Mouse (Mus musculus): ENCODE results near the gene Rilp. TPM values are rescaled to one million over a fixed set of nuclear protein-coding genes. Genes with fewer than 3 reads are reported as not detected.

Rilp gene
- polyA plus RNA-seq, 1 experiment from 2014 or later: 1.1 TPM

- no peak for DNase-seq (ENCODE audit: low spot score)
These were observed 22.4 kb upstream of the Rilp start for GRCm38 (mm10) chr11:75487496-75487895.

GRCm38 (mm10) chr11:75494296-75495049, 15.4 kb upstream of the Rilp start:
- no peak for DNase-seq (ENCODE audit: low spot score)

- DNase-seq (ENCODE audit: low spot score): no peak
These were observed 11.8 kb upstream of the Rilp start for GRCm38 (mm10) chr11:75498126-75498525.

GRCm38 (mm10) chr11:75508162-75508561, 1.7 kb upstream of the Rilp start:
- DNase-seq (ENCODE audit: low spot score): no peak

GRCm38 (mm10) chr11:75508904-75509303, 990 bp upstream of the Rilp start:
- DNase-seq (ENCODE audit: low spot score): no peak

GRCm38 (mm10) chr11:75510627-75510993, 716 bp downstream of the Rilp start:
- DNase-seq (ENCODE audit: low spot score): peak; percentile 93

GRCm38 (mm10) chr11:75511213-75511612, 1.3 kb downstream of the Rilp start:
- no peak for DNase-seq (ENCODE audit: low spot score)

- no peak for DNase-seq (ENCODE audit: low spot score)
These were observed 2.6 kb downstream of the Rilp start for GRCm38 (mm10) chr11:75512301-75513018.

- no peak for DNase-seq (ENCODE audit: low spot score)
These were observed 3.4 kb downstream of the Rilp start, which contains the start of gene Scarf1 for GRCm38 (mm10) chr11:75513336-75513735. TSS of gene Scarf1 (plus strand) at chr11:75513540.

GRCm38 (mm10) chr11:75515186-75515585, 5.3 kb downstream of the Rilp start:
- no peak for DNase-seq (ENCODE audit: low spot score)

GRCm38 (mm10) chr11:75519834-75520633, 10.1 kb downstream of the Rilp start:
- no peak for DNase-seq (ENCODE audit: low spot score)

- no peak for DNase-seq (ENCODE audit: low spot score)
These were observed 11.7 kb downstream of the Rilp start for GRCm38 (mm10) chr11:75521609-75522008.

- DNase-seq (ENCODE audit: low spot score): no peak
These were observed 12.9 kb downstream of the Rilp start for GRCm38 (mm10) chr11:75522793-75523192.

- no peak for DNase-seq (ENCODE audit: low spot score)
These were observed 15.7 kb downstream of the Rilp start for GRCm38 (mm10) chr11:75525531-75526125.

GRCm38 (mm10) chr11:75526943-75527342, 17.0 kb downstream of the Rilp start:
- no peak for DNase-seq (ENCODE audit: low spot score)

GRCm38 (mm10) chr11:75529771-75530170, 19.9 kb downstream of the Rilp start:
- DNase-seq (ENCODE audit: low spot score): no peak

- DNase-seq (ENCODE audit: low spot score): peak; percentile 93
These were observed 20.4 kb downstream of the Rilp start for GRCm38 (mm10) chr11:75530325-75530724.

GRCm38 (mm10) chr11:75530845-75531373, 21.0 kb downstream of the Rilp start:
- DNase-seq (ENCODE audit: low spot score): peak; percentile 37

- DNase-seq (ENCODE audit: low spot score): peak; percentile 96
These were observed 21.8 kb downstream of the Rilp start, which contains the start of gene Slc43a2 for GRCm38 (mm10) chr11:75531469-75532242. TSS of gene Slc43a2 (plus strand) at chr11:75531694.

Measured in thymus, postnatal 0 days (tissue).